Mouse (Mus musculus): ENCODE measurements around the gene Frem3. TPM values are rescaled to one million over a fixed set of nuclear protein-coding genes. Genes with fewer than 3 reads are reported as not detected.

Frem3 gene
- total RNA-seq, 1 experiment from 2014 or later, result not detected

- peak; percentile 34 for DNase-seq
Measured at GRCm38 (mm10) chr8:80710670-80711400, 100.0 kb downstream of the Frem3 start.

- no peak for DNase-seq
Measured at GRCm38 (mm10) chr8:80714461-80714860, 103.6 kb downstream of the Frem3 start.

- no peak for DNase-seq
Measured at GRCm38 (mm10) chr8:80732326-80732725, 121.4 kb downstream of the Frem3 start.

GRCm38 (mm10) chr8:80738046-80738387, 127.1 kb downstream of the Frem3 start:
- peak; percentile 41 for DNase-seq

GRCm38 (mm10) chr8:80738388-80739154, 127.7 kb downstream of the Frem3 start:
- DNase-seq, result peak; percentile 53

- DNase-seq, result peak; percentile 96
Measured at GRCm38 (mm10) chr8:80739155-80739924, 128.5 kb downstream of the Frem3 start, which contains the start of gene Smarca5. Gene Smarca5, minus strand, starts transcription at chr8:80739497.

- no peak for DNase-seq
Measured at GRCm38 (mm10) chr8:80739932-80740331, 129.1 kb downstream of the Frem3 start.

Other genes with a start within 250 kb of the Frem3 start
- gene Gypa, start 117.3 kb upstream of the Frem3 start, total RNA-seq (2021), result 0.27 TPM in 1 of 2 replicates, not detected in the other
- 61.4 and 77.5 TPM in 2 replicates for gene Smarca5, start 128.4 kb downstream of the Frem3 start, total RNA-seq (2021)

Data from adrenal gland, postnatal 25 days (tissue).